Mouse (Mus musculus): ENCODE data around the gene Ttc39a. TPM values are rescaled to one million over a fixed set of nuclear protein-coding genes. Genes with fewer than 3 reads are reported as not detected.
"Not testable (repeated sequence)": the region's sequence is repeated elsewhere in the genome, so short reads cannot be mapped to it uniquely, and the experiment has no call there.

Gene Ttc39a
- polyA plus RNA-seq, 1 experiment from 2014 or later: 7.3 TPM

DNA sequence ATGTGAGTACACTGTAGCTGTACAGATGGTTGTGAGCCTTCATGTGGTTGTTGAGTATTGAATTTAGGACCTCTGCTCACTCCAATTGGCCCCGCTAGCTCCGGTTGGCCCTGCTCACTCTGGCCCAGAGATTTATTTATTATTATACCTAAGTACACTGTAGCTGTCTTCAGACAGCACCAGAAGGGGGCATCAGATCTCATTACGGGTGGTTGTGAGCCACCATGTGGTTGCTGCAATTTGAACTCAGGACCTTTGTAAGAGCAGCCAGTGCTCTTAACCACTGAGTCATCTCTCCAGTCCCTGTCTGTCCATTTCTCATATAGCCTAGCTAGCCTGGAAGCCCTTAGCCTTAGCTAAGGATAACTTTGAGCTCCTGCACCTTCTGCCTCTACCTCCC lies 1.5 kb upstream of the Ttc39a start:
- not testable (repeated sequence) for H3K4me2 ChIP-seq (ENCODE audit: low read depth, low read length); H3K4me3 ChIP-seq (ENCODE audit: low read length); H3K9ac ChIP-seq (ENCODE audit: low read length); ATAC-seq (ENCODE audit: low read depth); H3K27ac ChIP-seq (ENCODE audit: low read length); H3K36me3 ChIP-seq (ENCODE audit: control insufficient read depth, insufficient read depth, low read length); H3K27me3 ChIP-seq (ENCODE audit: control insufficient read depth, insufficient read depth, low read depth, low read length); H3K9me3 ChIP-seq (ENCODE audit: control insufficient read depth, low read length)
- WGBS: 83% methylated on average over 3 of the region's 3 CpGs
- peaks cover 16% of the 10 kb centered on the region for H3K4me1 ChIP-seq (replicated peaks; ENCODE audit: control insufficient read depth, insufficient read depth, low read length)

DNA sequence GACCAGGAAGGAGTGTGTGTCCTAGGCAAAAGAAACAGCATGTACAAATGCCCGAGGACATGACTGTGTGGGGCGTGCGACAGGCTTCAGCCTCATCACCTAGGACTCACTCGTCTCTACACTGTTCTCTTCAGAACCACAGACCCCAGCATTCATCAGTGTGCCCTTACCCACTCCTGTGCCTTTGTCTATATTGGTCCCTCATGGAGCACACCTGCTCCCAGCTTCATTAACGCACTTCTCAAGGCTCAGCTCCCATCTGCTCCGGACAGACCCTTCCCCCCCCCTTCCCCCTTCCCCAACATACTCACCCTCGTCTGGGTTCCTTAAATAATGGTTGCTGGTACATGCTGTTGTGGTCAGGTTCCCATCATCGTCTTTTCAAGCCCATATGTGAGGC lies 1.0 kb upstream of the Ttc39a start:
- H3K9me3 ChIP-seq (ENCODE audit: control insufficient read depth, low read length): no peaks in the 10 kb centered on the region
- H3K4me3 ChIP-seq (ENCODE audit: low read length): no peak overlapping the region
- H3K9ac ChIP-seq (ENCODE audit: low read length): no peak overlapping the region
- H3K4me2 ChIP-seq (ENCODE audit: low read depth, low read length): no peak overlapping the region
- ATAC-seq (ENCODE audit: low read depth): no peak
- no peaks in the 10 kb centered on the region for H3K36me3 ChIP-seq (ENCODE audit: control insufficient read depth, insufficient read depth, low read length)
- H3K27me3 ChIP-seq (ENCODE audit: control insufficient read depth, insufficient read depth, low read depth, low read length): no peaks in the 10 kb centered on the region
- peak overlapping the region; percentile 3 for H3K27ac ChIP-seq (ENCODE audit: low read length)
- 62% methylated on average over 8 of the region's 8 CpGs for WGBS
- peaks cover 16% of the 10 kb centered on the region for H3K4me1 ChIP-seq (replicated peaks; ENCODE audit: control insufficient read depth, insufficient read depth, low read length)

DNA sequence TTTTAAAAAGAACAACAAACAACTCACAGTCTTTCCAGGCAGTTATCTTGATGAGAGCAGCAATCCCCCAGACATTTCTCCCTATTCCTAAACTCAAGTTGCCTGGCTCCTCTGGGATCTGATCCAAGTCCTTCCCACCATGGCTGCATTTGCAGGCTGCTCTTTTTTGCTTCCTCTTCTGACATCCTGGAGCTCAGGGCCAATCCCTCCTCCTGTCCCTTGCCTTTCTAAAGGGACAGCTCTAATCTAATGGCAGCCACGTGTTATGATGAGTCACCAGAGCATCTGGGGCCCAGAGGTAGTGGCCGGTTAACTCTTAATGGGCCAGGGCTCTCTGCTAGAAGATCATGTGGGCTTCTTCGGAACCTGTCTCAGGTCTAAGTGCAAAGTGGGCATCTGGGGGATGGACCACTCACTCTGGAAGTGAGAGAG lies 353 bp upstream of the Ttc39a start:
- WGBS: 3% methylated on average over 3 of the region's 3 CpGs
- H3K36me3 ChIP-seq (ENCODE audit: control insufficient read depth, insufficient read depth, low read length): no peaks in the 10 kb centered on the region
- peak; percentile 85 for ATAC-seq (ENCODE audit: low read depth)

DNA sequence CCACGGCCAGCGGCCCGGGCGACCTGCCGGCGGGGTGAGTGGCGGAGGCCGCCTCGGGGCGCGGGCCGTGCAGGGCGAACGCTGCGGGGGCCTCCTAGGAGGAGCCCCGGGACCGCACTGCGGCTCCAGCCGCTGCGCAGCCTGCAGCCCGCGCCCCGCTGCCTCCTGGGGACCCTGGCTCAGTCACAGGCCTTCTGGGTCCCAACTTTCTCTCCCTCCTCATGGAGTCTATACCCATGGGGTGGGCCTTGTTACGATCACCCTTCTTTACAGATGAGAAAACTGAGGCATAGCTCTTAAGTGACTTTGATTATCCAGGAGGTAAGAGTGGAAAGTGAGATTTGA lies 725 bp downstream of the Ttc39a start:
- Histone ChIP-seq H3K4me3 (ENCODE audit: low read length) (peak overlapping the region; percentile 68), H3K27me3 (ENCODE audit: control insufficient read depth, insufficient read depth, low read depth, low read length) (no peaks in the 10 kb centered on the region), H3K9me3 (ENCODE audit: control insufficient read depth, low read length) (no peaks in the 10 kb centered on the region), H3K4me1 (replicated peaks; ENCODE audit: control insufficient read depth, insufficient read depth, low read length) (peaks cover 16% of the 10 kb centered on the region), H3K36me3 (ENCODE audit: control insufficient read depth, insufficient read depth, low read length) (no peaks in the 10 kb centered on the region), H3K9ac (ENCODE audit: low read length) (peak overlapping the region; percentile 71), H3K27ac (ENCODE audit: low read length) (no peak overlapping the region), H3K4me2 (ENCODE audit: low read depth, low read length) (peak overlapping the region; percentile 99)
- ATAC-seq (ENCODE audit: low read depth): no peak; the same call in 1 of the 2 replicates
- 5% methylated on average over 12 of the region's 24 CpGs for WGBS

More for the DNA sequence above, 353 bp upstream of the Ttc39a start:
- peak overlapping the region; percentile 23 for H3K27ac ChIP-seq (ENCODE audit: low read length)
- H3K9ac ChIP-seq (ENCODE audit: low read length): peak overlapping the region; percentile 71
- peaks cover 16% of the 10 kb centered on the region for H3K4me1 ChIP-seq (replicated peaks; ENCODE audit: control insufficient read depth, insufficient read depth, low read length)
- no peaks in the 10 kb centered on the region for H3K9me3 ChIP-seq (ENCODE audit: control insufficient read depth, low read length)
- peak overlapping the region; percentile 68 for H3K4me3 ChIP-seq (ENCODE audit: low read length)
- H3K27me3 ChIP-seq (ENCODE audit: control insufficient read depth, insufficient read depth, low read depth, low read length): no peaks in the 10 kb centered on the region
- H3K4me2 ChIP-seq (ENCODE audit: low read depth, low read length): peak overlapping the region; percentile 99

DNA sequence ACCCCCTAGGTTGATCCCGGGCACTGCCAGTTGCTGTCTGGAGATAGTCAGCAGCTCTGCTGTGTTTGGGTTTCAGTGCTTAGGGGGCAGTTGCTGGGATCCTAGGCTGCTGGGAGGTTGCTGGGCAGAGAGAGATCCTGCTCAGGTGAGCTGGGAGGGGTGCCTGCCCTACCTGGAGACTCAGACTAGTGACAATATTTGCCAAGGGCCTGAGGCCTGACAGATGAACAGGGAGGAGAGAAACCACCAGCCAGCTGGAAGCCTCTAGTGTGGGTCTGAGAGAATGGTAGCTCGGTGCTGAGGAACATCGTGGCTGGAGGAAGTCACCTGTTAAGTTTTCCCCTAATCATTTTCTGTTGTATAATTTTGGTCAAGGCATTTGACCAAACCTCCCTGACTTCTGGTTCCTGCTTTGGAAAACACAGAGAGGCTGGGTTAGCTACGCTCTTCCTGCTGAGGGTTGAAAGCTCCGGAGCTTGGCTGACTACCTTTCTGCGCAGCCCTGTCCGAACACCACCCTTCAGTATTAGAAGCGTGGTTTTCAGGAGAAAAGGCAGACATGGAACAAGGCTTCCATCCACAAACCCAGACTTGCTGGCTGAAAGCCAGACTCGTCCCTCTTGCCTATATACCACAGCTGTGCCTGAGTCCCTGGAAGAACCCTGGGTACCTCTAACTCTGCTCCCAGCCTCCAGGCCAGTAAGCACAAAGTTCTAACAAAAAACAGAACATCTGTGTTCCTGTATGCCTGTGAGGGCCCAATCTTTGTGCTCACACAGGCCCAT lies 1.5 kb downstream of the Ttc39a start:
- H3K27ac ChIP-seq (ENCODE audit: low read length): no peak overlapping the region
- WGBS: 63% methylated on average over 9 of the region's 9 CpGs
- peak overlapping the region; percentile 68 for H3K4me3 ChIP-seq (ENCODE audit: low read length)
- H3K36me3 ChIP-seq (ENCODE audit: control insufficient read depth, insufficient read depth, low read length): no peaks in the 10 kb centered on the region
- H3K4me1 ChIP-seq (replicated peaks; ENCODE audit: control insufficient read depth, insufficient read depth, low read length): peaks cover 16% of the 10 kb centered on the region
- no peak overlapping the region; the same call in 1 of the 2 replicates for H3K9ac ChIP-seq (ENCODE audit: low read length)
- H3K9me3 ChIP-seq (ENCODE audit: control insufficient read depth, low read length): no peaks in the 10 kb centered on the region
- H3K27me3 ChIP-seq (ENCODE audit: control insufficient read depth, insufficient read depth, low read depth, low read length): no peaks in the 10 kb centered on the region
- ATAC-seq (ENCODE audit: low read depth): no peak
- H3K4me2 ChIP-seq (ENCODE audit: low read depth, low read length): peak overlapping the region; percentile 99

DNA sequence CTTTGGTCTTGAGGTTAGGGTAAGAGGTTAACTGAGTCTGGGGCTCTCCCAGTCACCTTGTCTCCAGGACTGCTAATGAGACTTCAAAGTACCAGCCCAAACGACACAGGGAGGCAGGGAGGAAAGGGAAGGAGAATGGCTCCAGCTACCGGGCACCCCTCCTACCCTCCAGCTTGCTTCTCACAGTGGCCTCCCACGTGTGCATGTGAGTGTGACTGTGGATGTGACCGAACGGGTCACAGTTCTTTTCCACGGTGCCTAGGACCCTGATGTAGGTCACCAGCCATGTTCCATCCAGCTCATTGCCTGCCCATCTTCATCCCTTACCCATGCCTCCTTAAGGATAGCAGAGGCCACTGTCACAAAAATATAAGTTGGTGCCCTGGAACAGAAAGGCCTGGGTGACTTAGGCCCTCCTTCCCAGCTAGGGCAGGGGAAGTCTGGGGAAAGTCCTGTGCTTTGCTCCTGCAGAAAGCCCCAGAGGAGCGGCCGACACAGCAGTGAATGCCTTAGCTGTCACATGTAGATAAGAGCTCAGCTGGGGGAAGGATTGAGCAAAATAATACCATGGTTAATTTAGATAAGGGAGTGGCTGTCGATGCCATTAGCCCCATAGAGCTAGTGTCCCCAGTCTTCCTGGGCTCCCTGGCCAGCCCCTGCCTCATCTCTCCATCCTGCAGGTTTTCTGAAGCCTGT lies 4.4 kb downstream of the Ttc39a start:
- H3K9ac ChIP-seq (ENCODE audit: low read length): no peak overlapping the region
- H3K4me2 ChIP-seq (ENCODE audit: low read depth, low read length): no peak overlapping the region
- peaks cover 12% of the 10 kb centered on the region for H3K4me1 ChIP-seq (replicated peaks; ENCODE audit: control insufficient read depth, insufficient read depth, low read length)
- H3K27ac ChIP-seq (ENCODE audit: low read length): no peak overlapping the region
- H3K27me3 ChIP-seq (ENCODE audit: control insufficient read depth, insufficient read depth, low read depth, low read length): no peaks in the 10 kb centered on the region
- no peak overlapping the region for H3K4me3 ChIP-seq (ENCODE audit: low read length)
- 50% methylated on average over 9 of the region's 9 CpGs for WGBS
- no peak for ATAC-seq (ENCODE audit: low read depth)
- H3K36me3 ChIP-seq (ENCODE audit: control insufficient read depth, insufficient read depth, low read length): no peaks in the 10 kb centered on the region
- H3K9me3 ChIP-seq (ENCODE audit: control insufficient read depth, low read length): no peaks in the 10 kb centered on the region

DNA sequence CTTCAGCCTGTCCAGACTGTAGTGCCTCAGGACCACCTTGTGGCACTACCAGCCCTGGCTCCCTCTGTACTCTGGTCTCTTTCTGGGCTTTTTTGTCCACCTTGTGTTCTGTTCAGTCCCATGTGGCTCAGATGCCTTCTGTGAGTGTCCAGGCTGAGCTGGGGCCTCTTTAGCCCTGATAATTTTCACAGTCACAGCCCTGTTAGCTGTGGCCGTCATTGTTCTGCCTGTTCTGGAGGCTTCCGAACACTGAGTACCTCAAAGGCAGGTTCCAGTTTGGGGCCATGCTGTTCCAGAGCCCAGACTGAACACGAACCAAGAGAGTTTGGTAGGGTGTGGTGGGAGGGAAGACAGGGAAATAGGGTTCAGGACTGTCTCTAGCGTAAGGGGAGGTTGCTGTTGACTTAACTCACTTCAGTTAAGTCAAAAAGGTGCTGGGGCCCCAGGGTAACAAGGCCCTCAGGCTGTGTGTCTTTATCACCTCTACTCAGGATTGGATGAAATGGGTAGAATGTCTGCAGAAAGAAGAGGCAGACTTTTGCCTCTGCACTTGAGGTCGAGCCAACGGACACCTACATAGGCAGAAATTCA lies 5.0 kb downstream of the Ttc39a start:
- WGBS: 76% methylated on average over 6 of the region's 6 CpGs
- Histone ChIP-seq H3K27ac (ENCODE audit: low read length) (no peak overlapping the region), H3K4me3 (ENCODE audit: low read length) (no peak overlapping the region), H3K27me3 (ENCODE audit: control insufficient read depth, insufficient read depth, low read depth, low read length) (no peaks in the 10 kb centered on the region), H3K4me1 (replicated peaks; ENCODE audit: control insufficient read depth, insufficient read depth, low read length) (peaks cover 7% of the 10 kb centered on the region), H3K9ac (ENCODE audit: low read length) (no peak overlapping the region), H3K36me3 (ENCODE audit: control insufficient read depth, insufficient read depth, low read length) (no peaks in the 10 kb centered on the region), H3K4me2 (ENCODE audit: low read depth, low read length) (no peak overlapping the region), H3K9me3 (ENCODE audit: control insufficient read depth, low read length) (no peaks in the 10 kb centered on the region)
- ATAC-seq (ENCODE audit: low read depth): no peak

DNA sequence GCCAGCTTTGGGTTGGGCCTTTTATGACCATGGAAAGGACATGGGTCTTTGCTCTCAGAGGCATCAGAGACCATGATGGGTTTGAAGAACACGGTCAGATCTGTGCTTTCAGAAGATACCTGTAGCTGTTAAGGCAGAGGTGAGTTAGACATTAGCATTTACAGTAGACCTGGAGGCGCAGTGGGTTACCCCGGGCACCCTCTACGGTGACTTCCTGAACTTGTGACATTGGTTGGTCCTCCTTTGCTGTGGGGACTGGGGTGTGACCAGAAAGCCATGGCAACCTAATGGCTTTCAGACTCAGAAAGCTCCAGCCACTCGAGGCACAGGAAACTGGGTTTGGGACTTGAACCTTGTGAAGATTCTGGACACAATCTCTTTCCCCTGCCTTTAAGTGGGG lies 5.8 kb downstream of the Ttc39a start:
- H3K4me3 ChIP-seq (ENCODE audit: low read length): no peak overlapping the region
- no peak for ATAC-seq (ENCODE audit: low read depth)
- no peaks in the 10 kb centered on the region for H3K9me3 ChIP-seq (ENCODE audit: control insufficient read depth, low read length)
- no peak overlapping the region for H3K4me2 ChIP-seq (ENCODE audit: low read depth, low read length)
- no peak overlapping the region for H3K9ac ChIP-seq (ENCODE audit: low read length)
- no peaks in the 10 kb centered on the region for H3K27me3 ChIP-seq (ENCODE audit: control insufficient read depth, insufficient read depth, low read depth, low read length)
- peaks cover 3% of the 10 kb centered on the region for H3K4me1 ChIP-seq (replicated peaks; ENCODE audit: control insufficient read depth, insufficient read depth, low read length)
- H3K36me3 ChIP-seq (ENCODE audit: control insufficient read depth, insufficient read depth, low read length): no peaks in the 10 kb centered on the region
- no peak overlapping the region for H3K27ac ChIP-seq (ENCODE audit: low read length)
- 79% methylated on average over 5 of the region's 5 CpGs for WGBS

DNA sequence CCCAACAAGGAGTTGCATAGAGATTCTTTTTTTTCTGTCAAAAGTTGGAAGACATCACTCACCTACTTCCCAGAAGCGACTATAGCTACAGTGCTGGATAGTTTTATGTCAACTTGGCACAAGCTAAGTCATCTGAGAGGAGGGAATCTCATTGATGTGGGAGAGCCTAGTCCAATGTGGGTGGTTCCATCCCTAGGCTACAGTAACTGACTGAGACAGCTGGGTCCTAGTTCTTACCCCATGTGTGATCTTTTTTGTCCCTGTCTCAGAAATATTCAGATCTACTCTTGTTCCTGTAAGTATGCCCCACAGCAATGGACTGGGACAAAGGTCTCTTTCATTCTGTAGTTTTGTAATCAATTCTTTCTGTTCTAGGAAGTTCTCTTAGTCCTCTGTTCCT lies 11.6 kb downstream of the Ttc39a start:
- no peak overlapping the region for H3K27ac ChIP-seq (ENCODE audit: low read length)
- no peaks in the 10 kb centered on the region for H3K36me3 ChIP-seq (ENCODE audit: control insufficient read depth, insufficient read depth, low read length)
- no peak overlapping the region for H3K4me3 ChIP-seq (ENCODE audit: low read length)
- H3K4me1 ChIP-seq (replicated peaks; ENCODE audit: control insufficient read depth, insufficient read depth, low read length): no peaks in the 10 kb centered on the region
- no peaks in the 10 kb centered on the region for H3K9me3 ChIP-seq (ENCODE audit: control insufficient read depth, low read length)
- WGBS: 57% methylated on average over 1 of the region's 1 CpGs
- no peak for ATAC-seq (ENCODE audit: low read depth)
- no peaks in the 10 kb centered on the region for H3K27me3 ChIP-seq (ENCODE audit: control insufficient read depth, insufficient read depth, low read depth, low read length)
- H3K9ac ChIP-seq (ENCODE audit: low read length): no peak overlapping the region
- H3K4me2 ChIP-seq (ENCODE audit: low read depth, low read length): no peak overlapping the region

Measured in lung, embryonic 16.5 days (tissue).